Mouse (Mus musculus): Measurements from ENCODE around the gene Chkb.

GRCm38 (mm10) chr15:89468577-89468976 lies 38.9 kb upstream of the Chkb start:
- TF ChIP-seq CTCF (IDR thresholded peaks at IDR 0.05; ENCODE audit: low read depth): peak; percentile 73
- TF ChIP-seq EP300 (IDR thresholded peaks at IDR 0.05; ENCODE audit: low read depth): no peak

Measured in liver, postnatal 0 days (tissue).